Mouse (Mus musculus) adrenal gland, adult 2 months (tissue): ENCODE results near the gene Ltbr. TPM values are rescaled to one million over a fixed set of nuclear protein-coding genes. Genes with fewer than 3 reads are reported as not detected.
A peak's percentile ranks its signal among the peaks of the same experiment; 100 is the strongest.
"Not testable (repeated sequence)": the region's sequence is repeated elsewhere in the genome, so short reads cannot be mapped to it uniquely, and the experiment has no call there.

Experiments
- DNase-seq: peaks from one replicate; pipeline ENCODE4 v3.0.0; 2021
- polyA plus RNA-seq: library from polyadenylated mRNA; depleted of rRNA; stranded (reverse); fragments of >200 nt; gene quantifications from 2 replicates; pipeline ENCODE4 v1.2.3, GENCODE M21; 2012
- total RNA-seq, 2 experiments: library from RNA; stranded (reverse); gene quantifications; 2 replicates each; pipeline ENCODE4 v1.2.3; 2021

The Ltbr gene
- total and polyA plus RNA-seq, 3 experiments = 75.1 to 206 (median 78.7) TPM

DNA sequence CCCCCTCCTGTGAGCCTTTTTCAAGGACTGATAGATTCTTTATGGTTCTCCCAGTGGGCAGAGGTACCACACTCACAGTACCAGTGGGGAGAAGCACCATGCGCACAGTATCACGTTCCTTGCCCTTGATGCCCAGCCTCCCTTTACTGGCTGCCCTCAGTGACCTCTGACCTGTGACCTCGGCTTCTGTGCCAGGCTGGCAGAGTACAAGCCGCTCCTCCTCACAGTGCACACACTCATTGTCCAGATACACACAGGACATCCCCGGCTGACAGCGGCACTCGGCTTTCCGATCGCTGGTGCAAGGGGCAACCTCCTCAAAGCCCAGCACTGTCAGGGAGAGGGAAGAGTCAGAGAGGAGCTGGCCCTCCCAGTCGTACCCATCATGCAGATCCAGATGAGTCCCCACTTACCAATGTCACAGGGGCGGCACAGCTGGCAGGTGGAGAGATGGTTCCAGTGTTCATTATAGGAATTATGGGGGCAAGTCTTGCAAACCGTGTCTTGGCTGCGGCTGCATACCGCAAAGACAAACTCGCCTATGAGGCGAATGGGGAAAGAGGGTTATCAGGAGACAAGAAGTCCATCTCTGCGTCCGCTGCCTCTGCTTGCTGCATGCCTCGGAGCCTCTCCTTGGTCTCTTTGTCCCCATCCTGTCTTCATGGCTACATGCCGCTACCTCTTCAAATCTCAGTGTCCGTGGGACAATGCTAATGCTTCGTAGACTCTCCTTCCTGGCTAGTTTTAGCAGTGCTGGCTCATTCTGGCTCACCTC is 917 bp downstream of the Ltbr start:
- DNase-seq = peak; percentile 58

DNA sequence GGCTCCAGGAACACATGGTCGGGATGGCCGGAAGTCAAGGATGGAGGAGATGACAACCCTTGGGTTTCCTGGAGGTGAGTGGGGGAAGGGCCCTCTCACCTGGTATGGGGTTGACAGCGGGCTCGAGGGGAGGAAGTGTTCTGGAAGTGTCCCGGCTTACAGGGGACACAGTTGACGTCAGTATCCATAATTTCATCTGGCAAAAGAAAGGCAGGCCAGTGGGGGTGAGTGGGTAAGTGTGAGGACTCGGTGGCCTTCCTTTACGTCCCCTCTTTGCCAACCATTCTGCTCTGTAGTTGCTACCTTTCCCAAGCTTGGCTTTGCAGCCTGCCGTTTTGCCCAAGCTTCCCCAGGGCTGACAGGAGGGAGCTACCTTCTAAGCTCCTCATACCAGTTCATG is 1.5 kb downstream of the Ltbr start:
- no peak for DNase-seq

DNA sequence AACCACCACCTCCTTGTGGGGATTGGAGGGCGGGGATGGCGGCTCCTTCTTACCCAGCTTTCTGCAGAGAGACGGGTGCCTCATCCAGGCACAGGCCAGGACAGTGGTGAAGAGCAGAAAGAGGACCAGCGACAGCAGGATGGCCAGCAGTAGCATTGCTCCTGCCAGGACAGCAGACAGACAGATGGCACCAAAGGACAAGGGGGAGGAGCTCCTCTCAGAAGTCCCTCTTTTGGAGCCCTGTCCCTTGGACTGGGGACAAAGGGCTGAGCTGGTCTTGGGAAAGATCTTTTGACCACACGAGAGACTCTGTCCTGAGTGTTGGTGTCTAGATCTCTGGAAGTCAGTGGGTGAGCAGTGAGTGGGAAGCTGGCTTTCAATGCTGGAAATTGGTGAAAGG is 4.3 kb downstream of the Ltbr start:
- no peak for DNase-seq

DNA sequence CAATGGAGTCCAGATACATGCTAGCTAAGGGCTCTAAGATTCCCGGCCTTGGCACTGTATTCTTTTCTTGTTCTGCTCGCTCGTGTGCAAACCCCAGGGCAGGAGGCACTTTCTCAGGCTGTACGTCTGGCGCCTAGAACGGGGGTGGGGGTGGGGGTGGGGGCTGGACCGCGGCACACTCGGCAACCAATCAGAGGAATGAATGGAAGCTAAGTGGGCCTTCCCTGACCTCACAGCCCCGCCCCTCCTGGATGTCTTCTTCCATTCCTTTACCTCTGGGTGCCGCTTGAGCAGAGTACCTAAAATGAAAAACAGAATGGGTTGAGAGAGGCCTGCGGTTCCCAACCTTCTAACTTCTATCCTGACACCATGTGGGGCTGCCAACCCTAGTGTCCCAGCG is 4.8 kb downstream of the Ltbr start:
- no peak for DNase-seq

DNA sequence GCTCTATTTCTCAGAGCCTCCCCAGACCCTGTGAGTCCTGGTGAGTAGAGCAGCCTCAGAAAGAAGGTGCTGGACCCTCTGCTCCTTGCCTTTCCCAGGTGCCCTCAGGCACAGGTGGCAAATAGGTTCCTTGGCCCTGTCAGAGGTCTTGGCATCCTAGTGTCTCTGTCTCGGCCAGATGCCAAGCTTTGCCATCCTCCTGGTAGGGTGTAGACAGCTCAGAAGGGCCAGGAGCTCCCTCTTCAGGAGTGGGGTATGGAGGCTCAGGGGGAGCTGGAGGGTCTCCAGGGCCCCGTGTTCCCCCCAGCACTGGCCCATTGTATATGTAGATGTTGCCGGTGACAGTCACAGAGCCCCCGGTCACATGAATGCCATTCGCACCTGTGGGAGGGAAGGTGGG is 6.6 kb downstream of the Ltbr start:
- DNase-seq = no peak

DNA sequence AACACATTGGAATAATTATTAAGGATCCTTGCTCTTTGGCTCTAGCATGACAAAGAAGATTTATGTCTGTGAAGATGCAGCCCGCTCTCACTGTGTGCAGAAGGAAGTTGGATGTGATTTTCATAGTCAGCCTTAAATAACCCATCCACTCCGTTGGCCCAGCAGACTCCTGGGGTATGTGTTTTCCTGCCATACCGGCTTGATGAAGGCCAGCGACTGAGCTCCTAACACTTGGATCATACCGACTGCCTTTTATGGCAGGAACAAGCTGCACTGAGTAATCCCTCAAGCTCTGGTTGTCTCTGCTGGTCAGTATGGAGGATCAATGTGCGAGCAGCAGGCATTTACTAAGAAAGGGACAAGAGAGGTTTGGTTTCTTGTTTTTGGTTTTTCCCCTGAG is 8.2 kb downstream of the Ltbr start:
- DNase-seq = no peak

DNA sequence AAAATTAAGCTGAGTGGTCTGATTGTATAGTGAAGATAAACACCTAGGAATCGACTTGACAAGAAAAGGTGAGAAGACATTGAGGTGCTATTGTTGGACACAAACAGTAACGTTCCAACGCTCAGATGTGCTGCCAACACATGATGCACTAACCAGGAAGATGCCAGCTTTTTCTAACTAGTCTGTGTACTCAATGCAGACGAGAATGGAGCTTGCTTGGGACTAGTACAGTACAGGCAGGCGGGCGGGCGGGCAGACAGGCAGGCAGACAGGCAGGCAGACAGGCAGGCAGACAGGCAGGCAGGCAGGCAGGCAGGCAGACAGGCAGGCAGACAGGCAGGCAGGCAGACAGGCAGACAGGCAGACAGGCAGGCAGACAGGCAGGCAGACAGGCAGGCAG is 9.3 kb downstream of the Ltbr start:
- not testable (repeated sequence) for DNase-seq

DNA sequence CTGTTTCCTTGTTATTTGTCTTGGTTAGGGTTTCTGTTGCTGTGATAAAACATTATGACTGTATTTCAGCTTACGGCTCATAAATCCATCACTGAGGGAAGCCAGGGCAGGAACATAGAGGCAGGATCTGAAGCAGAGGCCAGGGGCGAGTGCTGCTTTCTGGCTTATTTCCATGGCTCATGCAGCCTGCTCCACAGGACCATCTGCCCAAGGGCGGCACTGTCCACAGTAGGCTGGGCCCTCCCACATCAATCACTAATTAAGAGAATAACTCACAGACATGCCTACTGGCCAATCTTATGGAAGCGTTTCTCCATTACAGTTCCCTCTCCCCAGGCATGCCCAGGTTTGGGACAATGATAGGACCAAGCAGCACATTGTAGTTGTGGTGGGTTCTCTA is 10.4 kb downstream of the Ltbr start:
- DNase-seq = no peak

DNA sequence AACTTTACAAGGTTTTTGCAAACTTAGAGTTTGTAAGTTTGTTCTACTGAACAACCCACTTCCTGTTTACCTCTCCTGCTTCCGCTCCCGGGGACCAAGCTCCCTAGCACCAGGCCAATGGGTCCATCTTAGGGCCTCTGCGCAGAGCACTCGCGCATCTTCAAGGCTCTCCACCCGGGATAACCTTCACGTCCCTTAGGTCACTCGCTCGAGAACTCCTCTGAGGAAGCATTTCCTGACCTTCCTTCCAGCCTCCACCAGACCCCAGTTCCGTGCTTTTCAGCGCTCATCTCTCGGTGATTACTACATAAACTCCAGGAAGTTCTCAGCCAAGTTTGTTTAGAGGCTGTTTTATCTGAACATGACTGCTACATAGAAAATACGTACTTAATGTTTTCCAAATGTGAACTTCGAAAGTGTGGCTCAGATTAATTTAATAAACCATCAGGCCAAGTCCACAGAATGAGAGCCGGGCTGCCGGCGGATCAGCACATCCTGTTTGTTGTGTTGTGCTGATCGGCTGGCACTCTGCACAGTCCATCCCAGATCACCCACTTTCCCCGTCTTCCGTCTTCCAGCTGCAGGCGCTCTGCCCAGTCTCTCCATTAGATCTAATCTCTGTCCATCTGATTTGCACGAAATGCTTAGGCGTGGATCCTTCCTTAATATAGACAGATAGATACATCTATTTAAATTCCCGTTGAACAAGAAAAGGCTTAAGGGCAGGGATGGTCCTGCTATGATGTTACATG is 11.3 kb downstream of the Ltbr start:
- no peak for DNase-seq

DNA sequence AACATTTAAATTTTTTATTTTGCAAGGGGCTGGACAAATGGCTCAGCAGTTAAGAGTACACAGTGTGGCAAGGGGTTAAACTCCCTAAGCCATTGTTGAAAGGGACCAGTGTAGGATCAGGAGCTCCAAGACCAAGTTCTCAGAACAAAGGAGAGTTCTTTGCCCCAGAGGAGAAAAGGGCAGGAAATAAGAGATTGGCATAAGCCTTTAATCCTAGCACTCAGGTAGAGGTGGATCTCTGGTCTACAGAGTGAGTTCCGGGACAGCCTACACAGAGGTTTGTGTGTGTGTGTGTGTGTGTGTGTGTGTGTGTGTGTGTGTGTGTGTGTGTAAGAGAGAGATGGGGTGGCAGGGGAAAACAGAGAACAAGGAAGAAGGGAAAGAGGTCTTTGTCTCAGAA is 12.7 kb downstream of the Ltbr start:
- DNase-seq = no peak

DNA sequence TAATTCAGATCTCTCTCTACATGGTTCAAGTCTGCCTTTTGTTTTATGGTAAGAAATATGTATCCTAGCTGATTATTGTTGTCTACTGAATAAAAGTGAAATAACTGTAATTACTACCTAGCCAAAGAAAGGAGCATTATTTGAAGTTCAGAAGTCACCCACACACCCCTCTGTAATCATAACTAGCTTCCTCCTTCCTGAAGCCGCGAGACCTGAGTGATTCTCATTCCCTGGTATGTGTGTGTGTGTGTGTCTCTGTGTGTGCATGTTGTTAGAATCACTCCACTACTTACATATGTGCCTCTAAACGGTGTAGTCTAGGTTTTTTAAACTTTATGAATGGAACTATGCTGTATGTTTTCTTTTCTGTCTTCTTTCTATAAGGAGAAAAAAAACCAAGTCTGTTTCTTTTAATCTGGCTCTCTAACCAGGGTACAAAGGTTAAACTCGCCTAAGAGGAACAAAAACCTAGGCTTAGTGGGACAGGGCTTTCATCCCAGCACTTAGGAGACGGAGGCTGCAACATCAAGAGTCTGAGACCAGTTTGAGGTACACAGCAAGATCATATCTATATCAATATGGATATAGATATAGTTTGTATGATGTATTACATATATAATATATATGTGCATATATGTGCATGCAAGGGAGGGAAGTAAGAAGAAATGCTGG is 16.4 kb downstream of the Ltbr start:
- DNase-seq = no peak

DNA sequence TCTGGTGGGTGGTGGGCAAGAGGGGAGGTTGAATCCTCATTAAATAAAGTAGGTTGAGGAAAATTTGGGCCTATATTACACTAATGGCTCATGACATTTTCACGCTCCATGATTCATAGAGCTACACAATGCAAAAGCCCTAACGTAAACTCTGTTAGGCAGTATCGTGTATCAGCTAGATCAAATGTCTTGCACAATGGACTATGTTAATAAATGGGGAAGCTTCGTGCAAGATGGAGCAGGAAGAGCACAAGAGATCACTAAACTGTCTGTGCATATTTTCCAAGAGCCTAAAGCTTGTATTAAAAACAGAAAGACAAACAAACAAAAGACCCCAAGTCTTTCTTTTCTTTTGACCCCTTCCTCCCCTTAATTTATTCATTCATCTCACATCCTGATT is 19.6 kb downstream of the Ltbr start:
- no peak for DNase-seq

DNA sequence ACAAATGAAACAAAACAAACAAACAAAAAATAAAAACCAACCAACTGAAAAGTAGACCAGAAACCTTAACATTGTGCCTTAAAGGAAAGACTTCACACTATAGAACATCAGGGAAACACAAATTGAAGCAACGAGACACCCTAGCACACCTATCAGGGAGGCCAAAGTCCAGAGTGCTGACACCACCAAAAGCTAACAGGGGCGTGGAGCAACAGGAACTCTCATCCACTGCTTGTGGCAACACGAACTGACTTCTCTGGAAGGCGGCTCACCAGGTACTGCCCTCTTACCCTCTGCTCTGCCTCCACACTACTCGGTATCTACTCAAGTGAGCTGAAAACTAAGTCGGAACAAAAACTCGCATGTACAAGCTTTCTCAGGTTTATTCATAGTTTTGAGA is 21.4 kb downstream of the Ltbr start:
- DNase-seq = no peak

DNA sequence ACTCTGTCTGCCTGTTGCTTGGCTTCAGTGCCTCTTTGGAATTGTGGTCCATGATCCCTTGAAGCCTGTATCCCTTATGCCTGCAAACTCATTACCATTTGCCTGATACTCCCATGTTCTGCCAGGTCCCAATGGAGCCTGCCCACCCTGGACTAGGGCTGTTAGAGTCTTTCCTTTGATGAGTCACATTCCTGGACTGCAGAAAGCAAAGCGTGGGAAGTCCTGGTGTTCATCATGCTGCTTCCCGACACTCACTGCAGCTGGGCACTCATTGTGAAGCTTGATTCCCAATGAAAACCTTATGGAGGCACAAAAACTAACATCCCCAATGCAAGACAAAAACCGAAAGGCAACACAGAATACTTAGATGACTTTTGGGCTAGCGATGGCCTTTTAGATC is 22.4 kb downstream of the Ltbr start:
- DNase-seq = no peak

DNA sequence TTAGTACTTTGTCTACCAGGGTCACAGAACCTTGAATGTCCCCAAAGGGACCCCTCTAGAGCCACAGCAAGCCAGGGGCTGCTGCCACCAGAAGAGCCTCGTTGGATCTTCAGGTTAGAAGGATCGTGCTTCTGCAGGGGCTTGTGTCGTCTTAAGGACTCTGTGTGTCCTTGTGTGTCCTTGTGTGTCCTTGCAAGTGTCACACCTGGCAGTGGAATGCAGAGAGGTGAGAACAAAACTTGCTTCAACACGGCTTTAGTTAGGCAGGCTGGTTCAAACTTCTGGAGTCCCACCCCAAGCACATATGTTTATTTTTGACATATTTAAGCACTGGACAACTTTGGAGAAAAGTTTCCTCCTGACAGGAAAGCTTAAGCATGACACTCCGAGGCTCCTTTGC is 25.0 kb downstream of the Ltbr start:
- no peak for DNase-seq

DNA sequence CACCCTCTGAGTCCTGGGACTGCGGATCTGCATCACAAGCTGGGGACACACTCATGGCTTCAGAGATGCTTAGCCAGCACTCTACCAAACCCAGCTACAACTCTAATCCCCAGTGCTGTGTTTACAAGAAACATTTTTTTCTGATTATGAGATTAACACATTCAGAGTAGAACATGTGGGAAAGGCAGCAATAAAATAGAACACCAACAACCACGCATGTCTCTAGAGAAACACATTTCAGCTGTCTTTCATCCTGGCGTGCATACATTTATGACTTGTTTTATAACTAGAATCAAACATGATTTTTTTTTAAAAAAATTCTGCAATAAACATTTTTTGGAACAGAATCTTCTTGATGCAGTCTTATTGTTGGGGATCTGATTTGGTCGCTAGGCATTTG is 26.7 kb downstream of the Ltbr start:
- no peak for DNase-seq

DNA sequence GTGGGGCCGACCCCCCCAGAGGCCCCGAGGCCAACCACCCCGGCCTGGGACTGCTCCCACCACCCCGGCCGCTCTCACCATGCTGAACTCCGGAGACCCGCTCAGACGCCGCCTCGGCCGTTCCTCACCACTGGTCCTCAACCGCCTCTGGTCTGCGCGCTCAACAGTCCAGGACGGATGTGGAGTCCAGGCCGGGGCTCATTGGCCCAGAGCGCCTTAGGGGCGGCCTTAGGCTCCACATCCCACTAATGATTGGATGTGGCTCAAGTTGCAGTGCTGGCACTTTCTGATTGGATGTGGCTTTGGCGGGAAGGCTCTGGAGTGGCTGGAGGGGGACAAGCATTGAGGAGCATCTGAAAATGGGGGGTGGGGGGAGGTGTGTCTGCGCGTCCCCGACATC is 27.8 kb downstream of the Ltbr start, which contains the start of gene Tuba3a:
TSS of gene Tuba3a (minus strand) at position 153 of the 400 bp plus-strand sequence.
- DNase-seq = no peak

DNA sequence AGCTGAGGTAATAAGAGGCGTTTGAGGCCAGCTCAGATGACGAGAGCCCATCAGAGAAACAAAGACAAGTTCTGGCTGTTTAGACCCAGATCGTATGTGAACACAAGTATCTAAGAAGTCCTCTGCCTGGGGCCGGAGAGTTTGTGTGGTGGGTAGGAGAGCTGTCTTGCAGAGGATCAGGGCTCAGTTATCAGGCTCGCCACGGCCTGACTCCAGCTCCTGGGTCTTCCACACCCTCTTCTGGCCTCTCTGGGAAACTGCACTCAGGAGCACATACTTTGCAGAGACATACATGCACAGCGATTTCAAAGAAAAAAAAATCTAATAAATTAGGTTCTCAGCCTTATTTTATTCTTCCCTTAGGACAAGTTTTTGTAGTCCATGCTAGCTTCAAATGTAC is 28.9 kb downstream of the Ltbr start:
- no peak for DNase-seq

DNA sequence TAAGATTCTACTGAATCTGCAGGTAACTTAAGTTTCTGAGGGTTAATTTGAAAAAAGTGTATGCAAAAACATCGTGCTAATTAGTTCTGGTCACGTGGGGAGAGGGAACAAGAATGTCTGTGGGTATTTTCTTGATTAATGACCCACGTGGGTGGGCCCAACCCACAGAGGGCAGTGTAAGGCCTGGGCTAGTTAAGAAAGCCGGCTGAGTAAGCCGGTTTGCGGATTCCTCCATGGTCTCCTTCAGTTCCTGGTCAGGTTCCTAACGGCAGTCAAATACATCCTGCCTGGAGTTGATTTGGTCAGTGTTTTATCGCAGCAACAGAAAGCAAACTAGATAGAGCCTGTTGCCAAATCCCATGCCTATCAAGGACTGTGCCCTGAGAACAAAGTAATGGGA is 29.4 kb downstream of the Ltbr start:
- DNase-seq = no peak

DNA sequence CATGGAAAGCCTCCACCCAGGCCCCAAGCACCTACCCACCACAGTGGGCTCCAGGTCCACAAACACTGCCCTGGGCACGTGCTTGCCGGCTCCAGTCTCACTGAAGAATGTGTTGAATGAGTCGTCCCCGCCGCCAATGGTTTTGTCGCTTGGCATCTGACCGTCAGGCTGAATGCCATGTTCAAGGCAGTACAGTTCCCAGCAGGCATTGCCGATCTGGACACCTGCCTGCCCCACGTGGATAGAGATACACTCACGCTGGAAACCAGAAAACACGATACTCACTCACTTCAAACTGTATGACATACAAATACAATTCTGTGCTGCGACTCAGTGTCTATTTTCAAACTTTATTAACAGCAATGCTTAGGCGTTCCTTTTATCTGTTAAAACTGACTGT is 31.0 kb downstream of the Ltbr start:
- not testable (repeated sequence) for DNase-seq

DNA sequence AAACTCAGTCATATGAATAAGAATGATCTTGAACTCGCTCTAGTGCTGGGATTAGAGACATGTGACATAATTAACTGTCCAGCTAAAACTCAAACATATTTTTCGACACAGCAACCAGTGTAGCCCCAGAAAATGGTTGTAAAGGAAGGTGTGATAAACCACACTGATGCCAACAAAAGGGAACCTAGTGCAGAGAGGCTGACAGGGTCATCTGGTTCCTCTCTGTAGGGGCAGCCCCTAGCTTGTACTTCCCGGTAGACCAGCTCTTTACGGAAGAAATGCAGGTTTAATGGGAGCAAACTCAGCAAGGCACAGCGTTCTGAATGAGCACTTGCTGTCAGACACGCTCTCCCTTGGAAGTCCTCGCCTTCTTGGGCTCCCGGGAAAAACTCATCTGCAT is 34.0 kb downstream of the Ltbr start:
- no peak for DNase-seq

DNA sequence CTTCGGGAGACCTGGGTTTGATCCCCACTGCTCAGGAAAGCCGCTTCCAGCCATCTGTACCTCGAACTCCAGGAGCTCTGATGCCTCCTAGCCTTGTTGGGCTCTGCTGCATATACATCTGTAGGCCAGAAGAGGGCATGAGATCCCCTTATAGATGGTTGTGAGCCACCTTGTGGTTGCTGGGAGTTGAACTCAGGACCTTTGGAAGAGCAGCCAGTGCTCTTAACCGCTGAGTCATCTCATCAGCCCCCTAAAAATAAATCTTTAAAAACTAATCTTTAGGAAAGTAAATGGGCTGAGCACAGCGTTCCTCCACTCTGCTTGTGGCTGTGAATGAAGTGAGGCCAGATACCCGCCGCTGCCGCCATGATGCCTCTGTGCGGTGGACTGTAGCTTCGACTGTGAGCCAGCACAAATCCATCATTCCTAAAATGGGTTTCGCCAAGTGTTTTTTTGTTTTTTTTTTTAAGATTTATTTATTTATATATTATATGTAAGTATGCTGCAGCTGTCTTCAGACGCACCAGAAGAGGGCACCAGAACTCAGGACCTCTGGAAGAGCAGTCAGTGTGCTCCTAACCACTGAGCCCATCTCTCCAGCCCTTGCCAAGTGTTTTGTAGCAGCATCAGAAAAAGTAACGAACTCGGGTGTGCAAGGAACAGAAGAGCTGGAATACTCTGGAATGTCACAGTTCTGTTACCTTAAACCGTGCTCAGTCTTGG is 38.7 kb downstream of the Ltbr start:
- DNase-seq = peak; percentile 43
